Mouse (Mus musculus) embryonic facial prominence, embryonic 13.5 days (tissue): ENCODE data around the gene Hist1h2bf. TPM values are rescaled to one million over a fixed set of nuclear protein-coding genes. Genes with fewer than 3 reads are reported as not detected.

ENCODE experiments used
- ATAC-seq: fragments of 200-750 bp; cut with Nextera tagmentation; 2 replicates; pipeline ENCODE4 v1.8.0; 2017; ENCODE audit warnings: low read depth; ENCODE audit not compliant: insufficient number of reproducible peaks, insufficient read depth, low FRiP score, low TSS enrichment
- H3K27ac ChIP-seq: fragments of 300-500 bp; sonication (generic); 2 replicates; pipeline ENCODE4 v1.5.1; 2015; ENCODE audit warnings: moderate library complexity, mild to moderate bottlenecking, inconsistent platforms
- H3K27me3 ChIP-seq: fragments of 300-500 bp; sonication (generic); 2 replicates; pipeline ENCODE4 v1.6.1; 2015; ENCODE audit warnings: mild to moderate bottlenecking, inconsistent platforms
- H3K36me3 ChIP-seq: fragments of 300-500 bp; sonication (generic); 2 replicates; pipeline ENCODE4 v1.6.1; 2015; ENCODE audit warnings: mild to moderate bottlenecking, inconsistent platforms
- H3K4me1 ChIP-seq: fragments of 300-500 bp; sonication (generic); 2 replicates; pipeline ENCODE4 v1.6.1; 2015; ENCODE audit warnings: inconsistent platforms
- H3K4me2 ChIP-seq: fragments of 300-500 bp; sonication (generic); 2 replicates; pipeline ENCODE4 v1.6.1; 2015; ENCODE audit warnings: moderate library complexity, mild to moderate bottlenecking, inconsistent platforms
- H3K4me3 ChIP-seq: fragments of 300-500 bp; sonication (generic); 2 replicates; pipeline ENCODE4 v1.5.1; 2015; ENCODE audit warnings: mild to moderate bottlenecking, inconsistent platforms
- H3K9ac ChIP-seq: fragments of 300-500 bp; sonication (generic); 2 replicates; pipeline ENCODE4 v1.6.1; 2015; ENCODE audit warnings: mild to moderate bottlenecking, inconsistent platforms
- H3K9me3 ChIP-seq: fragments of 300-500 bp; sonication (generic); 2 replicates; pipeline ENCODE4 v1.6.1; 2016; ENCODE audit warnings: inconsistent platforms
- WGBS: fragments of 180-500 bp; shearing (Covaris S2); methylation state at CpG from one replicate; pipeline ENCODE4 v1.1.7; 2015; ENCODE audit warnings: mixed read lengths; 5-methylcytosine and 5-hydroxymethylcytosine counted together
- microRNA-seq: library from miRNA; unstranded; fragments of <30 nt; microRNA quantifications from one replicate; pipeline ENCODE4, GENCODE M21; 2016
- polyA plus RNA-seq: library from polyadenylated mRNA; unstranded; fragments of >200 nt; fragmentation: Nextera tagmentation; extraction: Ambion mirVana; gene quantifications from 2 replicates; pipeline ENCODE4 v1.2.1, GENCODE M21; 2015

The Hist1h2bf gene
- polyA plus RNA-seq, 1 experiment from 2014 or later, result 13.4 TPM

- H3K9ac ChIP-seq, result peak overlapping the region; percentile 84
- no peak for ATAC-seq
- H3K9me3 ChIP-seq, result no peaks in the 10 kb centered on the region
- H3K4me3 ChIP-seq, result peak overlapping the region; percentile 54
- no peaks in the 10 kb centered on the region for H3K27me3 ChIP-seq
- WGBS, result 27% methylated on average over 2 of the region's 2 CpGs
- H3K4me1 ChIP-seq, result peaks cover 25% of the 10 kb centered on the region
- peak overlapping the region; percentile 97 for H3K27ac ChIP-seq
- peak overlapping the region; percentile 66 for H3K4me2 ChIP-seq
- no peaks in the 10 kb centered on the region for H3K36me3 ChIP-seq
These were observed 44.4 kb downstream of the Hist1h2bf start for GRCm38 (mm10) chr13:23529480-23530165.

GRCm38 (mm10) chr13:23529005-23529404 is 45.0 kb downstream of the Hist1h2bf start:
- peaks cover 21% of the 10 kb centered on the region for H3K4me1 ChIP-seq
- no peaks in the 10 kb centered on the region for H3K9me3 ChIP-seq
- peak overlapping the region; percentile 66; the same call in 1 of the 2 replicates for H3K4me2 ChIP-seq
- no peak overlapping the region for H3K27ac ChIP-seq
- no peak overlapping the region for H3K9ac ChIP-seq
- no peaks in the 10 kb centered on the region for H3K27me3 ChIP-seq
- ATAC-seq, result no peak
- no peaks in the 10 kb centered on the region for H3K36me3 ChIP-seq
- 80% methylated on average over 5 of the region's 5 CpGs for WGBS
- H3K4me3 ChIP-seq, result no peak overlapping the region

- H3K4me3 ChIP-seq, result peak overlapping the region; percentile 48
- H3K9ac ChIP-seq, result peak overlapping the region; percentile 71
- H3K27ac ChIP-seq, result peak overlapping the region; percentile 79
- no peak for ATAC-seq
- H3K9me3 ChIP-seq, result no peaks in the 10 kb centered on the region
- no peaks in the 10 kb centered on the region for H3K27me3 ChIP-seq
- H3K36me3 ChIP-seq, result no peaks in the 10 kb centered on the region
- peaks cover 9% of the 10 kb centered on the region for H3K4me1 ChIP-seq
- WGBS, result under 1% methylated on average over 17 of the region's 17 CpGs
- peak overlapping the region; percentile 60 for H3K4me2 ChIP-seq
These were observed 47.7 kb downstream of the Hist1h2bf start for GRCm38 (mm10) chr13:23526312-23526711.

- Histone ChIP-seq H3K4me2 (peak overlapping the region; percentile 60), H3K9ac (peak overlapping the region; percentile 36; the same call in 1 of the 2 replicates), H3K36me3 (no peaks in the 10 kb centered on the region), H3K4me1 (peaks cover 9% of the 10 kb centered on the region), H3K27me3 (no peaks in the 10 kb centered on the region), H3K27ac (no peak overlapping the region), H3K4me3 (peak overlapping the region; percentile 48), H3K9me3 (no peaks in the 10 kb centered on the region)
- no peak for ATAC-seq
- WGBS, result 2% methylated on average over 10 of the region's 10 CpGs
These were observed 48.1 kb downstream of the Hist1h2bf start for GRCm38 (mm10) chr13:23525901-23526300.

GRCm38 (mm10) chr13:23524654-23525053 is 49.3 kb downstream of the Hist1h2bf start:
- 6% methylated on average over 5 of the region's 5 CpGs for WGBS
- Histone ChIP-seq H3K36me3 (no peaks in the 10 kb centered on the region), H3K9me3 (no peaks in the 10 kb centered on the region), H3K27me3 (no peaks in the 10 kb centered on the region), H3K4me3 (no peak overlapping the region), H3K9ac (0 out of 2 replicates have a peak overlapping the region, but pooled peaks have one; percentile 27), H3K27ac (no peak overlapping the region), H3K4me1 (peaks cover 9% of the 10 kb centered on the region), H3K4me2 (peak overlapping the region; percentile 34)
- 0 out of 2 replicates have a peak, but pooled peaks have one; percentile 38 for ATAC-seq

GRCm38 (mm10) chr13:23523976-23524375 is 50.0 kb downstream of the Hist1h2bf start:
- Histone ChIP-seq H3K9ac (no peak overlapping the region), H3K4me1 (peaks cover 7% of the 10 kb centered on the region), H3K9me3 (no peaks in the 10 kb centered on the region), H3K4me3 (no peak overlapping the region), H3K4me2 (no peak overlapping the region), H3K36me3 (no peaks in the 10 kb centered on the region), H3K27ac (no peak overlapping the region), H3K27me3 (no peaks in the 10 kb centered on the region)
- no peak for ATAC-seq
- WGBS, result 51% methylated on average over 5 of the region's 5 CpGs

Small RNA genes lying within 50 kb of the gene (microRNA-seq; reads per million reads assigned to microRNA genes)
- gene Gm44297 (not detected), gene Gm44359 (not detected), gene Gm44394 (not detected)

Other genes with a start within 250 kb of the Hist1h2bf start
- gene Zfp322a, start 205.0 kb downstream of the Hist1h2bf start, polyA plus RNA-seq, result 60.5 and 63.8 TPM in 2 replicates
- gene Abt1, start 150.3 kb downstream of the Hist1h2bf start, polyA plus RNA-seq, result 13.1 and 14.6 TPM in 2 replicates
- gene Btn1a1, start 108.3 kb downstream of the Hist1h2bf start, polyA plus RNA-seq, result not detected in 2 replicates
- 1.5 and 1.7 TPM in 2 replicates for gene Btn2a2, start 85.3 kb downstream of the Hist1h2bf start, polyA plus RNA-seq
- 7.3 and 7.9 TPM in 2 replicates for gene Hist1h4h, start 43.1 kb downstream of the Hist1h2bf start, polyA plus RNA-seq
- gene Hist1h2af, start 40.3 kb downstream of the Hist1h2bf start, polyA plus RNA-seq, result 6.6 and 13.4 TPM in 2 replicates
- 5.3 and 6.7 TPM in 2 replicates for gene Hist1h3g, start 38.8 kb downstream of the Hist1h2bf start, polyA plus RNA-seq
- 0.98 and 1.4 TPM in 2 replicates for gene Hist1h2bh, start 30.8 kb downstream of the Hist1h2bf start, polyA plus RNA-seq
- gene Hist1h3f, start 30.1 kb downstream of the Hist1h2bf start, polyA plus RNA-seq, result 1.2 and 1.3 TPM in 2 replicates
- gene Hist1h4f, start 22.5 kb downstream of the Hist1h2bf start, polyA plus RNA-seq, result 2.9 TPM in 1 of 2 replicates, not detected in the other
- gene Hist1h1d, start 20.9 kb downstream of the Hist1h2bf start, polyA plus RNA-seq, result 0.52 and 0.61 TPM in 2 replicates
- gene Hist1h3e, start 11.8 kb downstream of the Hist1h2bf start, polyA plus RNA-seq, result 5.8 and 8.7 TPM in 2 replicates
- gene Hist1h2ae, start 3.0 kb downstream of the Hist1h2bf start, polyA plus RNA-seq, result 108 and 115 TPM in 2 replicates
- 7.5 and 10.6 TPM in 2 replicates for gene Hist1h2bg, start 2.8 kb downstream of the Hist1h2bf start, polyA plus RNA-seq
- 1.7 and 3.1 TPM in 2 replicates for gene Hist1h2ad, start 185 bp upstream of the Hist1h2bf start, polyA plus RNA-seq
- 7.6 and 8.4 TPM in 2 replicates for gene Hist1h3d, start 1.6 kb upstream of the Hist1h2bf start, polyA plus RNA-seq
- 141 and 160 TPM in 2 replicates for gene Hist1h4d, start 7.4 kb upstream of the Hist1h2bf start, polyA plus RNA-seq
- gene Hist1h2be, start 46.9 kb upstream of the Hist1h2bf start, polyA plus RNA-seq, result 3.3 and 4.1 TPM in 2 replicates
- 24.8 and 26.3 TPM in 2 replicates for gene Hist1h1e, start 48.4 kb upstream of the Hist1h2bf start, polyA plus RNA-seq
- 1.2 and 1.4 TPM in 2 replicates for gene Hist1h2ac, start 109.8 kb upstream of the Hist1h2bf start, polyA plus RNA-seq
- gene Hist1h2bc, start 110.0 kb upstream of the Hist1h2bf start, polyA plus RNA-seq, result 37.5 and 39.3 TPM in 2 replicates
- gene Hist1h1t, start 121.6 kb upstream of the Hist1h2bf start, polyA plus RNA-seq, result not detected in 2 replicates
- gene Hist1h4c, start 124.3 kb upstream of the Hist1h2bf start, polyA plus RNA-seq, result 6.3 and 9.0 TPM in 2 replicates
- 5.1 and 6.5 TPM in 2 replicates for gene Hfe, start 136.7 kb upstream of the Hist1h2bf start, polyA plus RNA-seq
- gene Hist1h1c, start 164.6 kb upstream of the Hist1h2bf start, polyA plus RNA-seq, result 25.0 and 28.9 TPM in 2 replicates
- 11.3 and 14.4 TPM in 2 replicates for gene Hist1h3c, start 171.4 kb upstream of the Hist1h2bf start, polyA plus RNA-seq
- 3.5 and 4.2 TPM in 2 replicates for gene Hist1h2bb, start 172.5 kb upstream of the Hist1h2bf start, polyA plus RNA-seq
- 53.1 and 58.6 TPM in 2 replicates for gene Hist1h2ab, start 176.9 kb upstream of the Hist1h2bf start, polyA plus RNA-seq
- 15.6 and 18.1 TPM in 2 replicates for gene Hist1h3b, start 178.1 kb upstream of the Hist1h2bf start, polyA plus RNA-seq
- gene Hist1h4b, start 182.8 kb upstream of the Hist1h2bf start, polyA plus RNA-seq, result 7.6 and 9.2 TPM in 2 replicates
- not detected in 2 replicates for gene Hist1h4a, start 187.0 kb upstream of the Hist1h2bf start, polyA plus RNA-seq
- 5.8 and 8.6 TPM in 2 replicates for gene Hist1h3a, start 188.2 kb upstream of the Hist1h2bf start, polyA plus RNA-seq
- gene Hist1h1a, start 189.5 kb upstream of the Hist1h2bf start, polyA plus RNA-seq, result 4.5 and 5.9 TPM in 2 replicates
- not detected in 2 replicates for gene Trim38, start 195.7 kb upstream of the Hist1h2bf start, polyA plus RNA-seq
- gene Slc17a2, start 232.8 kb upstream of the Hist1h2bf start, polyA plus RNA-seq, result not detected in 2 replicates